Mouse (Mus musculus) lung, postnatal 0 days (tissue): ENCODE results near the gene Skint1. TPM values are rescaled to one million over a fixed set of nuclear protein-coding genes. Genes with fewer than 3 reads are reported as not detected.
"Not testable (repeated sequence)": the region's sequence is repeated elsewhere in the genome, so short reads cannot be mapped to it uniquely, and the experiment has no call there.

Experiments
- ATAC-seq: fragments of 200-750 bp; cut with Nextera tagmentation; 2 replicates; pipeline ENCODE4 v1.8.0; 2017; ENCODE audit warnings: moderate library complexity
- DNase-seq: peaks from one replicate; pipeline ENCODE4 v3.0.0-alpha.2; 2016; ENCODE audit warnings: low spot score
- H3K27ac ChIP-seq: fragments of 300-500 bp; sonication (generic); 2 replicates; pipeline ENCODE4 v1.5.1; 2014; ENCODE audit warnings: antibody characterized with exemption, mild to moderate bottlenecking, low read length, mixed read lengths
- H3K27me3 ChIP-seq: fragments of 300-500 bp; sonication (generic); replicated peaks from 2 replicates; pipeline ENCODE4 v1.6.1; 2014; ENCODE audit warnings: low read length, mixed read lengths; ENCODE audit not compliant: insufficient read depth
- H3K36me3 ChIP-seq: fragments of 300-500 bp; sonication (generic); 2 replicates; pipeline ENCODE4 v1.6.1; 2014; ENCODE audit warnings: low read length, mixed read lengths; ENCODE audit not compliant: insufficient read depth
- H3K4me1 ChIP-seq: fragments of 300-500 bp; sonication (generic); 2 replicates; pipeline ENCODE4 v1.6.1; 2014; ENCODE audit warnings: antibody characterized with exemption, low read depth, low read length, mixed read lengths; ENCODE audit not compliant: insufficient read depth
- H3K4me2 ChIP-seq: fragments of 300-500 bp; sonication (generic); replicated peaks from 2 replicates; pipeline ENCODE4 v1.6.1; 2014; ENCODE audit warnings: low read depth, mild to moderate bottlenecking, low read length, moderate library complexity, mixed read lengths
- H3K4me3 ChIP-seq: fragments of 300-500 bp; sonication (generic); 2 replicates; pipeline ENCODE4 v1.5.1; 2014; ENCODE audit warnings: low read depth, low read length
- H3K9ac ChIP-seq: fragments of 300-500 bp; sonication (generic); replicated peaks from 2 replicates; pipeline ENCODE4 v1.6.1; 2014; ENCODE audit warnings: low read depth, mild to moderate bottlenecking
- H3K9me3 ChIP-seq: fragments of 300-500 bp; sonication (generic); 2 replicates; pipeline ENCODE4 v1.6.1; 2016; ENCODE audit warnings: low read length, mixed read lengths
- CTCF ChIP-seq: IDR thresholded peaks from 2 replicates; pipeline ENCODE4 v1.5.1; 2016; ENCODE audit warnings: antibody characterized with exemption, mild to moderate bottlenecking
- EP300 ChIP-seq: IDR thresholded peaks from 2 replicates; pipeline ENCODE4 v1.6.1; 2016; ENCODE audit warnings: antibody characterized with exemption, mild to moderate bottlenecking, control low read depth
- WGBS: fragments of 180-500 bp; shearing (Covaris S2); extraction: QIAGEN DNeasy Blood & Tissue Kit; methylation state at CpG from one replicate; pipeline ENCODE4 v1.1.7; 2014; 5-methylcytosine and 5-hydroxymethylcytosine counted together
- polyA plus RNA-seq: library from polyadenylated mRNA; unstranded; fragments of >200 nt; fragmentation: Nextera tagmentation; extraction: Ambion mirVana; gene quantifications from 2 replicates; pipeline ENCODE4 v1.2.1, GENCODE M21; 2015

The Skint1 gene
- not detected in 2 replicates for polyA plus RNA-seq

DNA sequence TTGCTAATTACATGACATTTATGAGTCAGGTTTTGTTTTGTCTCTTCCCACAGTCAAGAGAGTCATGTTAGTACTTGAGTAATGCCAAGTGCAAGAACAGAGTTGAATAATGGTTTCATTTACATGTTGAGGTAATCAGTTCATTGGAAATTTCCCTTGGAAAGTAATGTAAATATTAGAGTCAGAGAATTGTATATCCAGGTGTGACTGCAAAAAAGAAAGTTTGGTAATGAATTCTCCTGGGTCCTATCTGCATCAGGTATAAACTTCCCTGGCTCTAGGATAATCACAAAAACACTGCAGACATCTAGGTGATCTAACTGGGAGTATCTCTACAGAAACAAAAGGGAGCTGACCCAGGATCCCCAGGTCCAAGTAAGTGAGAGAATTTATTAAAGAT lies at the start of gene Skint1:
Gene Skint1, plus strand, starts transcription at position 301 of the 400 bp plus-strand sequence.
- TF ChIP-seq EP300 (no peak), CTCF (no peak)
- no peaks in the 10 kb centered on the region for H3K27me3 ChIP-seq
- H3K4me2 ChIP-seq, result no peak within 1 kb of the TSS
- no peak for DNase-seq
- no peak within 1 kb of the TSS for H3K9ac ChIP-seq
- no peak within 1 kb of the TSS for H3K4me3 ChIP-seq
- H3K4me1 ChIP-seq, result no peaks in the 10 kb centered on the region
- no peak within 1 kb of the TSS for H3K27ac ChIP-seq
- no peaks in the 10 kb centered on the region for H3K36me3 ChIP-seq
- no peaks in the 10 kb centered on the region for H3K9me3 ChIP-seq
- no peak for ATAC-seq

DNA sequence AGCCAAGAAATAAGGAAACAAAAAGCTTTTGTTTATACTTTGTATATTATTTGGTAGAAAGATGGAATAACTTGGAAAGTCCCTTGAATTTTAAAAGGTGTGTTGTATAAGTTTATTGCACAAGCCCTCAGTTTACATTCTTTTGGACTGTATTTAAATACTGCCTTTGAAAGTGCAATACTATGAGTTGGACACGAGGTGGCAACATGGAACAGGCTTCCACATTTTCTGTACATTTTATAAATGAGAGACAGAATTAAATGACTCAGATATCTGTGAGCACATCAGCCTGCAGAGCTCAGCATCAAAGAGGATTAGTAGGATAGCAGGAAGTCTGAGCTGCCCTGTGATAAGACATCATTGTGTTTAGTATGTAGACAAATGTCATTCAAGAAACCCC lies 44.8 kb upstream of the Skint1 start:
- DNase-seq (no peak), ATAC-seq (no peak)
- Histone ChIP-seq H3K9ac (no peak overlapping the region), H3K9me3 (no peaks in the 10 kb centered on the region), H3K36me3 (no peaks in the 10 kb centered on the region), H3K27me3 (no peaks in the 10 kb centered on the region), H3K4me3 (no peak overlapping the region), H3K27ac (no peak overlapping the region), H3K4me2 (no peak overlapping the region), H3K4me1 (no peaks in the 10 kb centered on the region)
- TF ChIP-seq CTCF, result no peak
- TF ChIP-seq EP300, result no peak
- 24% methylated on average over 1 of the region's 1 CpGs for WGBS

DNA sequence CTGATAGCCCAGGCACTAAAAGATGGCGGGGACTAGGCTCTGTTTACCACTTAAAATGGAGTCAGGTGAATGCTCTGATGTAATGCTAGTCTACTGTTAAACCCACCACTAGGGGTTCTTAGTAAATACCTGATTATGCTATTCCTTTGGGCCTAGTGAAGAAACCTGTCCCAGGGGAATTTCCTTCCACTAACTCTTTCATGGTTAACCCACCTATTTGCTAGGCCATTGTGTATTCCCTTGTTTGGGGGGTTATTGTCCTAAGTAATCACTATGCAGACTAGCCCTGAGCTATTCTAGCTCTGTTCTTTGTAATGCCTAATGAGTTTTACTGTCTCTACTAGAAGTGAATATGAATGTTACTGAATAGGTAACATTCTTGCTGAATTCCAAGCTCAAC lies 42.8 kb upstream of the Skint1 start:
- H3K27me3 ChIP-seq, H3K4me1 ChIP-seq, DNase-seq, H3K4me2 ChIP-seq, H3K9me3 ChIP-seq, H3K27ac ChIP-seq, H3K36me3 ChIP-seq, H3K4me3 ChIP-seq, ATAC-seq, H3K9ac ChIP-seq: not testable (repeated sequence)
- 47% methylated on average over 1 of the region's 1 CpGs for WGBS

DNA sequence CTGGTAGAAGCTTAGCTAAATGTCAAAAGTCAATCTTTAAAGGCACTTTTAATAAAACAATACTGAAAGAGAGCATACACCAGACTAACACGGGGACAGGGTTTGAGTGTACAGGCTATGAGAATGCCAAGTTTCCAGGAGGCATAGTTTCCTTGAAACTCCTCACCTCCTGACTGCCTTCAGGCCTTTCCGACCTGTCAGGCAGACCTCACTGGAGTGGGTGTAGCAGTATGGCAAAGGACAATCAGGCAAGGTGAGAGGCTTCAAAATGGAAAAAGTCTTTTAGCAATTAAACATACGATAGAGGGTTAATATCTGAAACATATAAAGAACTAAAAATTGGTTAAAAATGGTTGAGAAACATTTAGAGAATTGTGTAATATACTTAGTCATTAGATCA lies 42.4 kb upstream of the Skint1 start:
- no peak for DNase-seq
- Histone ChIP-seq H3K27ac (no peak overlapping the region), H3K9ac (no peak overlapping the region)

DNA sequence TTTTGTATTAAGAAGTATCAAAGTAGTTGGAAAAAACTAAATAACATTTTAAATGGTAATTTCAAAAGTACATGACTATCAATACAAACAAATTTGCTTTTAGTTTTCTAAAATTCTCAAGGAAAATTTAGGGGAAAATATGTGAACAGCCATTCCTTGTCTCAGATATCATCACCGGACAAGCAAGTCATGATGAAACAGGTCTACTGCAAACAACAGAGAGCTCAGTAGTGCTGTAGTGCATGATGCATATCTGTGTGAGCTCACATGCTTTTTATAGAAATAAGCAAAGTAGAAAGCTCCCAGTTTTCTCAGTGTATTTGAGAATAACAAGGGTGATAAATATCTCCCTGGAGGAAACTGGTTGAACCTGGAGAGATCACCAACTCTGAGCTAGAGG lies 33.4 kb upstream of the Skint1 start, which contains the start of gene Skint7:
Gene Skint7, plus strand, starts transcription at position 301 of the 400 bp plus-strand sequence.
- Histone ChIP-seq H3K36me3 (no peaks in the 10 kb centered on the region), H3K9ac (no peak within 1 kb of the TSS), H3K4me3 (no peak within 1 kb of the TSS), H3K4me2 (no peak within 1 kb of the TSS), H3K9me3 (no peaks in the 10 kb centered on the region), H3K4me1 (no peaks in the 10 kb centered on the region), H3K27me3 (no peaks in the 10 kb centered on the region), H3K27ac (no peak within 1 kb of the TSS)
- 95% methylated on average over 1 of the region's 1 CpGs for WGBS
- TF ChIP-seq CTCF, result no peak
- TF ChIP-seq EP300, result no peak
- ATAC-seq (no peak), DNase-seq (no peak)

More for the DNA sequence above, 42.4 kb upstream of the Skint1 start:
- H3K27me3 ChIP-seq, result no peaks in the 10 kb centered on the region
- no peak for ATAC-seq
- no peaks in the 10 kb centered on the region for H3K4me1 ChIP-seq
- no peaks in the 10 kb centered on the region for H3K36me3 ChIP-seq
- TF ChIP-seq EP300, result no peak
- TF ChIP-seq CTCF, result no peak
- WGBS, result 67% methylated on average over 3 of the region's 3 CpGs
- no peak overlapping the region for H3K4me3 ChIP-seq
- H3K9me3 ChIP-seq, result no peaks in the 10 kb centered on the region
- no peak overlapping the region for H3K4me2 ChIP-seq

DNA sequence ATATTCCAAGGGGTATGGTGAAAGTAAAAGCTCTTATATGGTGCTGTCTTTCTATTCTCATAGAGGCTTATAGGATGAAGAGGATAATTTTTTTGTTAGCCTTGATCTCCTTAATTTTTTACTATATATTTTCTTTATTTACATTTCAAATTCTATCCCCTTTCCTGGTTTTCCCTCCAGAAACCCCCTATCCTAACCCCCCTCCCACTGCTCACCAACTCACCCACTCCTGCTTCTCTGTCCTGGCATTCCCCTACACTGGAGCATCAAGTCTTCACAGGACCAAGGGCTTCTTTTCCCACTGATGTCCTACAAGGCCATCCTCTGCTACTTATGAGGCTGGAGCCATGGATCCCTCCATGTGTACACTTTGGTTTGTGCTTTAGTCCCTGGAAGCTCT lies 65.6 kb downstream of the Skint1 start, which contains the start of gene Skint4:
Gene Skint4, plus strand, starts transcription at position 301 of the 400 bp plus-strand sequence.
- Histone ChIP-seq H3K4me2 (no peak within 1 kb of the TSS), H3K9ac (no peak within 1 kb of the TSS), H3K36me3 (no peaks in the 10 kb centered on the region), H3K4me1 (no peaks in the 10 kb centered on the region), H3K27ac (no peak within 1 kb of the TSS), H3K9me3 (no peaks in the 10 kb centered on the region), H3K27me3 (no peaks in the 10 kb centered on the region), H3K4me3 (no peak within 1 kb of the TSS)
- TF ChIP-seq CTCF, result no peak
- TF ChIP-seq EP300, result no peak
- ATAC-seq (no peak), DNase-seq (no peak)

Other genes starting within 250 kb of the Skint1 start
- gene Slc5a9, start 103.4 kb upstream of the Skint1 start, polyA plus RNA-seq, result 0.10 and 0.20 TPM in 2 replicates
- gene Skint8, start 86.9 kb upstream of the Skint1 start, polyA plus RNA-seq, result not detected in 2 replicates
- not detected in 2 replicates for gene Skint7, start 33.3 kb upstream of the Skint1 start, polyA plus RNA-seq
- not detected in 2 replicates for gene Skint4, start 65.7 kb downstream of the Skint1 start, polyA plus RNA-seq
- gene Skint3, start 226.0 kb downstream of the Skint1 start, polyA plus RNA-seq, result 0.27 and 0.31 TPM in 2 replicates